Mouse (Mus musculus): ENCODE measurements at regions not wholly inside any gene's neighbourhood (a gene's known extent, or its start where the extent isn't known, plus 50 kb on each side); places are given as distances from the start of the nearest gene placed in this dataset.

- TF ChIP-seq CTCF (conservative IDR thresholded peaks at IDR 0.05), result no peak
- H3K4me3 ChIP-seq, result no peak overlapping the region
Measured at GRCm38 (mm10) chr9:50433978-50434377, 60.3 kb upstream of the Plet1 start.

GRCm38 (mm10) chr9:50437830-50438722 is 56.2 kb upstream of the Plet1 start:
- Histone ChIP-seq H3K4me3 (peak overlapping the region; percentile 54), H3K27ac (peak overlapping the region; percentile 48; the same call in 1 of the 2 replicates)
- peak; percentile 98 for TF ChIP-seq CTCF (conservative IDR thresholded peaks at IDR 0.05)
- DNase-seq (ENCODE audit: low spot score in 2 of 2), result peak; percentile 65 to 83

More at GRCm38 (mm10) chr9:50433978-50434377, 60.3 kb upstream of the Plet1 start:
- no peak for DNase-seq (ENCODE audit: low spot score in 2 of 2)
- no peak overlapping the region for H3K27ac ChIP-seq

DNA sequence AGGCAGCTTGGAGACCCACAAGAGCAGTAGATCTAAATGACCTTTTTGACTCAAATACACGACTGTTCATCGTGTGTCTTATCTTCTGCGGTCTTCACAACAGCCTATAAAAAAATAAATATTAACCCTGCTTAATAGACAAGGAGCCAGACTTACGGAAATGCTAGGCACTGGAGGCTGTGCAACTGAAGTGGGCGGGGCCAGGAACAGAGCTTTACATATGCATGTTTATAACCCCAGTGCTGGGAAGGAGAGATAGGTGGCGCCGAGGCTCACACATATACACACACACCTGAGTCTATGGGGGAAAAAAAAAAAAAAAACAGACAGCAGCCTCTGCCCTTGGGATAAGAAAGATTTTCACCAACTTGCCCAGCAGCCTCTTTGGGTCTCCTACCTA is 55.6 kb upstream of the Plet1 start:
- no peak for TF ChIP-seq CTCF (conservative IDR thresholded peaks at IDR 0.05)
- H3K27ac ChIP-seq, result no peak overlapping the region
- H3K4me3 ChIP-seq, result no peak overlapping the region
- DNase-seq (ENCODE audit: low spot score in 2 of 2), result no peak

DNA sequence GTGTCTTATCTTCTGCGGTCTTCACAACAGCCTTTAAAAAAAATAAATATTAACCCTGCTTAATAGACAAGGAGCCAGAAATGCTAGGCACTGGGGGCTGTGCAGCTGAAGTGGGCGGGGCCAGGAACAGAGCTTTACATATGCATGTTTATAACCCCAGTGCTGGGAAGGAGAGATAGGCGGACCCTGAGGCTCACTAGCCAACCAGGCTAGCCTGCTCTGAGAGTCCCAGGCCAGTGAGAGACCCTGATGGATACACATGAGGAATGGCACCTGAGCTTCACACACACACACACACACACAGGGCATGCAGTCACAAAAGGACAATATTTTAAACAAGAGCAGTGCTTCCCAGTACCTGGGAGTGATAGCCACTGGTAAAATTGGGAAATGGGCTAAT is 54.1 kb upstream of the Plet1 start:
- Histone ChIP-seq H3K4me3 (no peak overlapping the region), H3K27ac (no peak overlapping the region)
- TF ChIP-seq CTCF (conservative IDR thresholded peaks at IDR 0.05), result no peak
- DNase-seq (ENCODE audit: low spot score in 2 of 2), result no peak

GRCm38 (mm10) chr9:50440689-50441088 is 53.6 kb upstream of the Plet1 start:
- DNase-seq (ENCODE audit: low spot score in 2 of 2), result peak in 1 of 2 experiments; percentile 32
- H3K4me3 ChIP-seq, result no peak overlapping the region
- no peak overlapping the region for H3K27ac ChIP-seq
- no peak for TF ChIP-seq CTCF (conservative IDR thresholded peaks at IDR 0.05)

GRCm38 (mm10) chr9:50443708-50444463 is 50.4 kb upstream of the Plet1 start:
- Histone ChIP-seq H3K27ac (peak overlapping the region; percentile 78), H3K4me3 (no peak overlapping the region)
- DNase-seq (ENCODE audit: low spot score in 2 of 2), result peak; percentile 62 to 80
- peak; percentile 93 for TF ChIP-seq CTCF (conservative IDR thresholded peaks at IDR 0.05)

All from layer of hippocampus, adult 2 months (tissue).